Mouse (Mus musculus) hindbrain, embryonic 16.5 days (tissue): ENCODE measurements at regions not wholly inside any gene's neighbourhood (a gene's known extent, or its start where the extent isn't known, plus 50 kb on each side); places are given as distances from the start of the nearest gene placed in this dataset.

Source experiments
- ATAC-seq: fragments of 200-750 bp; cut with Nextera tagmentation; 2 replicates; pipeline ENCODE4 v1.8.0; 2017; ENCODE audit warnings: moderate TSS enrichment, moderate library complexity
- H3K27ac ChIP-seq: fragments of 300-500 bp; sonication (generic); 2 replicates; pipeline ENCODE4 v1.5.1; 2014; ENCODE audit warnings: low read depth, mild to moderate bottlenecking, control low read depth, low read length, moderate library complexity
- H3K27me3 ChIP-seq: fragments of 300-500 bp; sonication (generic); replicated peaks from 2 replicates; pipeline ENCODE4 v1.6.1; 2014; ENCODE audit warnings: low read length; ENCODE audit not compliant: control insufficient read depth, insufficient read depth
- H3K36me3 ChIP-seq: fragments of 300-500 bp; sonication (generic); 2 replicates; pipeline ENCODE4 v1.6.1; 2014; ENCODE audit warnings: mild to moderate bottlenecking, low read length, moderate library complexity, mixed read lengths; ENCODE audit not compliant: control insufficient read depth, insufficient read depth
- H3K4me1 ChIP-seq: fragments of 300-500 bp; sonication (generic); 2 replicates; pipeline ENCODE4 v1.6.1; 2014; ENCODE audit warnings: low read depth, low read length; ENCODE audit not compliant: control insufficient read depth, insufficient read depth
- H3K4me2 ChIP-seq: fragments of 300-500 bp; sonication (generic); 2 replicates; pipeline ENCODE4 v1.6.1; 2014; ENCODE audit warnings: mild to moderate bottlenecking, low read length, control low read depth, moderate library complexity
- H3K4me3 ChIP-seq: fragments of 300-500 bp; sonication (generic); 2 replicates; pipeline ENCODE4 v1.5.1; 2014; ENCODE audit warnings: mild to moderate bottlenecking, low read length, control low read depth, moderate library complexity
- H3K9ac ChIP-seq: fragments of 300-500 bp; sonication (generic); 2 replicates; pipeline ENCODE4 v1.6.1; 2014; ENCODE audit warnings: low read depth, mild to moderate bottlenecking, control low read depth, low read length, moderate library complexity
- H3K9me3 ChIP-seq: fragments of 300-500 bp; sonication (generic); 2 replicates; pipeline ENCODE4 v1.6.1; 2014; ENCODE audit warnings: mild to moderate bottlenecking, low read length, moderate library complexity; ENCODE audit not compliant: control insufficient read depth
- WGBS: fragments of 180-500 bp; shearing (Covaris S2); extraction: QIAGEN DNeasy Blood & Tissue Kit; methylation state at CpG from one replicate; pipeline ENCODE4 v1.1.7; 2014; 5-methylcytosine and 5-hydroxymethylcytosine counted together

- Histone ChIP-seq H3K36me3 (no peaks in the 10 kb centered on the region), H3K4me2 (no peak overlapping the region), H3K4me3 (no peak overlapping the region), H3K9ac (no peak overlapping the region), H3K27me3 (no peaks in the 10 kb centered on the region), H3K27ac (no peak overlapping the region), H3K9me3 (no peaks in the 10 kb centered on the region), H3K4me1 (no peaks in the 10 kb centered on the region)
- 63% methylated on average over 1 of the region's 1 CpGs for WGBS
- no peak for ATAC-seq
Observed at GRCm38 (mm10) chr6:109370286-109370685, 541.8 kb downstream of the Edem1 start.

DNA sequence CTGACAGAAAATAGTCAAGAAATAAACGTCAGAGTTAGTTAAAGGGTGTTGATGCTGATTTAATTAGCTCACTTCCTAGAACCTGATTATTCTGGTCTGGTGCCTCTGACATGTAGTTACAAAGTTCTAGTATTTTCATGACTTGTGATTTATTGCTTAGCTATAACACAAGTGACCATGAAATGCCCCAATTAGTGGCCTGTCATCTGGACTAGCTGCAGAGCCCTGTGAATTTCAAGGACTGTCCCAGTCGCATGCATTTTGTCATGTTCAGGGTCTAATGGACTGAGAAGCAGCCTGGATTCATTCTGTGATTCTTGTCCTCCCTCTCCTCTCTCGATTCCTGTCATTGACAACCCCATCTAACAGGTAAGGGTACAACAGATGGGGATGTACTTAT lies 543.5 kb downstream of the Edem1 start:
- Histone ChIP-seq H3K4me3 (no peak overlapping the region), H3K9ac (no peak overlapping the region), H3K4me2 (no peak overlapping the region), H3K4me1 (no peaks in the 10 kb centered on the region), H3K27ac (no peak overlapping the region), H3K27me3 (no peaks in the 10 kb centered on the region), H3K36me3 (no peaks in the 10 kb centered on the region), H3K9me3 (no peaks in the 10 kb centered on the region)
- ATAC-seq = no peak
- WGBS = 43% methylated on average over 3 of the region's 3 CpGs

GRCm38 (mm10) chr6:109387212-109387611 lies 558.8 kb downstream of the Edem1 start:
- H3K4me2 ChIP-seq = no peak overlapping the region
- no peaks in the 10 kb centered on the region for H3K27me3 ChIP-seq
- no peak overlapping the region for H3K4me3 ChIP-seq
- no peak overlapping the region for H3K27ac ChIP-seq
- 41% methylated on average over 3 of the region's 3 CpGs for WGBS
- no peak for ATAC-seq
- no peak overlapping the region for H3K9ac ChIP-seq
- H3K36me3 ChIP-seq = no peaks in the 10 kb centered on the region
- H3K9me3 ChIP-seq = no peaks in the 10 kb centered on the region
- H3K4me1 ChIP-seq = no peaks in the 10 kb centered on the region

- Histone ChIP-seq H3K4me3 (no peak overlapping the region), H3K9ac (no peak overlapping the region), H3K36me3 (no peaks in the 10 kb centered on the region), H3K9me3 (no peaks in the 10 kb centered on the region), H3K27me3 (no peaks in the 10 kb centered on the region), H3K27ac (no peak overlapping the region), H3K4me1 (no peaks in the 10 kb centered on the region), H3K4me2 (no peak overlapping the region)
- 52% methylated on average over 1 of the region's 1 CpGs for WGBS
- no peak for ATAC-seq
Observed at GRCm38 (mm10) chr6:109389781-109390180, 561.3 kb downstream of the Edem1 start.

GRCm38 (mm10) chr6:109398690-109399089 lies 570.2 kb downstream of the Edem1 start:
- H3K4me1 ChIP-seq = no peaks in the 10 kb centered on the region
- H3K36me3 ChIP-seq = no peaks in the 10 kb centered on the region
- no peaks in the 10 kb centered on the region for H3K27me3 ChIP-seq
- no peak overlapping the region for H3K27ac ChIP-seq
- WGBS = 83% methylated on average over 3 of the region's 3 CpGs
- no peak for ATAC-seq
- no peak overlapping the region for H3K9ac ChIP-seq
- H3K4me3 ChIP-seq = no peak overlapping the region
- no peaks in the 10 kb centered on the region for H3K9me3 ChIP-seq
- no peak overlapping the region for H3K4me2 ChIP-seq

- no peak for ATAC-seq
- H3K9ac ChIP-seq = no peak overlapping the region
- 88% methylated on average over 5 of the region's 5 CpGs for WGBS
- H3K27me3 ChIP-seq = no peaks in the 10 kb centered on the region
- H3K9me3 ChIP-seq = no peaks in the 10 kb centered on the region
- no peak overlapping the region for H3K4me3 ChIP-seq
- H3K36me3 ChIP-seq = no peaks in the 10 kb centered on the region
- no peak overlapping the region for H3K27ac ChIP-seq
- H3K4me2 ChIP-seq = no peak overlapping the region
- H3K4me1 ChIP-seq = no peaks in the 10 kb centered on the region
Observed at GRCm38 (mm10) chr6:109419505-109420239, 591.2 kb downstream of the Edem1 start.

DNA sequence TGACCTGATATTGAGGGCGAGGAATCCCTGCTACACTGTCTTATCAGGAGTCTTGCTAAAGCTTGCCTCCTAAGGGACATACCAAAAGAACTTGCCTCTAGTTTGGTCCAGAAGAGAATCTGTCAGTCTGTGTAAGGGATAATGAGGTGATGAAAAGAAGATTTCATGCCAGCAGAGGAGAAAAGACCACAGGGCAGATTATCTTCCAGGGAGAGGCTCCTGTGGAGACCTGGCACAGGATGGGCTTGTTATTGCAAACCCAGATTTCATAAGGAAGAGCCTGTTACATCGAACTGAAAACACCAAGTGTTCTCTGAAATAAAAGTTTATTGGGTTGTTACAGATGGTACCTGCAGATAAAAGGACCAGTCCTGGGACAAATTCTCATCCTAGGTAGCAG lies 605.2 kb downstream of the Edem1 start:
- Histone ChIP-seq H3K27ac (no peak overlapping the region), H3K36me3 (no peaks in the 10 kb centered on the region), H3K9me3 (no peaks in the 10 kb centered on the region), H3K4me2 (no peak overlapping the region), H3K27me3 (no peaks in the 10 kb centered on the region), H3K4me1 (no peaks in the 10 kb centered on the region), H3K9ac (no peak overlapping the region), H3K4me3 (no peak overlapping the region)
- peak; percentile 34; the same call in 1 of the 2 replicates for ATAC-seq
- 73% methylated on average over 2 of the region's 2 CpGs for WGBS
